Mouse (Mus musculus) gastrocnemius, postnatal 14 days (tissue): Measurements from ENCODE around the gene Dnah7c. TPM values are rescaled to one million over a fixed set of nuclear protein-coding genes. Genes with fewer than 3 reads are reported as not detected.
A peak's percentile ranks its signal among the peaks of the same experiment; 100 is the strongest.

Source experiments
- DNase-seq: peaks from one replicate; pipeline ENCODE4 v3.0.0; 2021; ENCODE audit warnings: mixed read lengths
- intact Hi-C: fragments of 180-260 bp; cut with DNase I; formaldehyde crosslinking; loops from one replicate; pipeline ENCODE4 v1.15.1; 2025; ENCODE audit warnings: low total_unique reads
- total RNA-seq, 2 experiments: library from RNA; stranded (reverse); gene quantifications; 2 replicates each; pipeline ENCODE4 v1.2.3; 2021

Dnah7c gene
- total RNA-seq, 2 experiments from 2014 or later = not detected

DNA sequence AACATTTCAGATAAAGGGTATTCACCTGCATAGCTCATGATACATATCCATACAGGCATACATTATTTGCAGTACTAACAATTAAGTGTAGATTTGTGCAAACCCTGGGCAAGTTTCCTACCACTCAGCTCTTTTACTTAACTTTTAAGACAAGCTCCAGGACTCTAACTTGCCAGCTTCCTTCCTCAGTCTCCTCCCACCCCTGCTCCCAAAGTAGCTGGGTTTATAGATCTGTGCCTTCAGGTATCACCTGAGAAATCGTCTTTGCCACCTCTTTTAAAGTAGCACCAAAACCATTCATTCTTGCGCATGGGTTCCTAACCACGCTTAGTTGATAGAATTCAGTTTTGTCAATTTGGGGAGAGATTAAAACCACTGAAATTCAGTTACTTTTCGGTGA, 426.2 kb downstream of the Dnah7c start:
- DNase-seq = no peak
- intact Hi-C loops = no loop called here

- intact Hi-C loops = no loop called here
- DNase-seq = no peak
Measured at GRCm38 (mm10) chr1:46852216-46852599, 426.8 kb downstream of the Dnah7c start.

GRCm38 (mm10) chr1:46852600-46853272, 427.3 kb downstream of the Dnah7c start:
- peak; percentile 76 for DNase-seq

DNA sequence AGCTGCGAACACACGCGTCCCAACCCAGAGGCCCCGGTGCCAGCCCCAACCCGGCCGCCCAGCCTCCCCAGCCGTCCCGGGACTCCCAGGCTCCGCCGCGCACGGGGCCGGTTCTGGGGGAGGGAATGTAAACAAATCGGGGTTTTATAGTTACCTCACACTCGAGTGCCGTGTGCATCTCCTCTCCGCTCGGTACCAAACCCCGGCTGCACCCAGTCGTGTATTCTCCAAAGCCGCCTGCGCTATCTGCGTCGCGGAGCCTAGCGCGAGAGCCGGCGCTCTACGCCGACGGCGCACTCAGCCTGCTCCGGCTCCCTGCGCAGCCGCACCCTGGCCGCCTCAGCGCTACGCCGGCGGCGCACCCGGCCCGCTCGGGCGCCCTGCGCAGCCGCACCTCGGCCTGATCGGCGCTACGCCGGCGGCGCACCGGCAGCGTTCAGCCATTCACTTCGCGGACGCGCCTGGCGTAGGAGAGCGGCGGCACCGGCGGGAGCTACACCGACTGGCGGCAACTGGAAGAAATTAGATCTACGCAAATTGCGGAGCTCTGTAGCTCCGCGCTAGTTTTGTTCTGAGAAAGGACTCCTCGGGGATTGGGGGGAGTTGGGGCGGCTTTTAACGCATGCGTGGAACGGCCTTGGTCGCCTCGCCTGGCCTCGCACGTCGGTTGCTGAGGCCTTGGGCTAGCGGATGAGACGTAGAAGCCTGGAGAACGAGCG, 428.1 kb downstream of the Dnah7c start:
- intact Hi-C loops = no loop called here
- DNase-seq = peak; percentile 96

More at GRCm38 (mm10) chr1:46852600-46853272, 427.3 kb downstream of the Dnah7c start:
- intact Hi-C loops = no loop called here

GRCm38 (mm10) chr1:46854036-46854900, 428.9 kb downstream of the Dnah7c start:
- no peak for DNase-seq
- intact Hi-C loops = no loop called here

- no peak for DNase-seq
- intact Hi-C loops = no loop called here
Measured at GRCm38 (mm10) chr1:46856498-46856897, 431.1 kb downstream of the Dnah7c start.
